Mouse (Mus musculus) midbrain, postnatal 0 days (tissue): ENCODE measurements at regions not wholly inside any gene's neighbourhood (a gene's known extent, or its start where the extent isn't known, plus 50 kb on each side); places are given as distances from the start of the nearest gene placed in this dataset.

Source experiments
- ATAC-seq: fragments of 200-750 bp; cut with Nextera tagmentation; 2 replicates; pipeline ENCODE4 v1.8.0; 2017; ENCODE audit warnings: moderate number of reproducible peaks, mild to moderate bottlenecking, moderate TSS enrichment, moderate library complexity; ENCODE audit not compliant: low FRiP score
- DNase-seq: peaks from one replicate; pipeline ENCODE4 v3.0.0-alpha.2; 2015; ENCODE audit warnings: low spot score
- H3K27ac ChIP-seq: fragments of 300-500 bp; sonication (generic); 2 replicates; pipeline ENCODE4 v1.5.1; 2014; ENCODE audit warnings: low read depth, mild to moderate bottlenecking, low read length, mixed read lengths
- H3K27me3 ChIP-seq: fragments of 300-500 bp; sonication (generic); 2 replicates; pipeline ENCODE4 v1.6.1; 2014; ENCODE audit warnings: low read length, control low read depth, mixed read lengths; ENCODE audit not compliant: insufficient read depth
- H3K36me3 ChIP-seq: fragments of 300-500 bp; sonication (generic); 2 replicates; pipeline ENCODE4 v1.6.1; 2014; ENCODE audit warnings: low read length, control low read depth, mixed read lengths; ENCODE audit not compliant: insufficient read depth
- H3K4me1 ChIP-seq: fragments of 300-500 bp; sonication (generic); 2 replicates; pipeline ENCODE4 v1.6.1; 2014; ENCODE audit warnings: mild to moderate bottlenecking, control low read depth, antibody characterized with exemption, low read length, mixed read lengths; ENCODE audit not compliant: insufficient read depth
- H3K4me2 ChIP-seq: fragments of 300-500 bp; sonication (generic); 2 replicates; pipeline ENCODE4 v1.6.1; 2014; ENCODE audit warnings: low read depth, mild to moderate bottlenecking, low read length, mixed read lengths; ENCODE audit not compliant: poor library complexity, severe bottlenecking
- H3K4me3 ChIP-seq: fragments of 300-500 bp; sonication (generic); 2 replicates; pipeline ENCODE4 v1.5.1; 2014; ENCODE audit warnings: low read depth, mild to moderate bottlenecking, low read length, moderate library complexity
- H3K9ac ChIP-seq: fragments of 300-500 bp; sonication (generic); replicated peaks from 2 replicates; pipeline ENCODE4 v1.6.1; 2014; ENCODE audit warnings: mild to moderate bottlenecking, low read length, moderate library complexity, mixed read lengths; ENCODE audit not compliant: poor library complexity, severe bottlenecking
- H3K9me3 ChIP-seq: fragments of 300-500 bp; sonication (generic); 2 replicates; pipeline ENCODE4 v1.6.1; 2016; ENCODE audit warnings: low read length, control low read depth
- CTCF ChIP-seq: IDR thresholded peaks from 2 replicates; pipeline ENCODE4 v1.5.1; 2016; ENCODE audit warnings: antibody characterized with exemption, mild to moderate bottlenecking
- WGBS: fragments of 180-500 bp; shearing (Covaris S2); extraction: QIAGEN DNeasy Blood & Tissue Kit; methylation state at CpG from one replicate; pipeline ENCODE4 v1.1.7; 2014; 5-methylcytosine and 5-hydroxymethylcytosine counted together

- no peaks in the 10 kb centered on the region for H3K27me3 ChIP-seq
- no peaks in the 10 kb centered on the region for H3K9me3 ChIP-seq
- no peak for TF ChIP-seq CTCF
- no peak overlapping the region for H3K4me2 ChIP-seq
- no peak for ATAC-seq
- no peak overlapping the region for H3K9ac ChIP-seq
- H3K4me1 ChIP-seq: no peaks in the 10 kb centered on the region
- DNase-seq: no peak
- WGBS: 57% methylated on average over 3 of the region's 3 CpGs
- H3K36me3 ChIP-seq: no peaks in the 10 kb centered on the region
- H3K4me3 ChIP-seq: no peak overlapping the region
- H3K27ac ChIP-seq: no peak overlapping the region
Observed at GRCm38 (mm10) chrX:135058949-135059348, 49.9 kb upstream of the Zmat1 start.
